Mouse (Mus musculus): ENCODE data around the gene Qsox2.

Gene Qsox2

DNA sequence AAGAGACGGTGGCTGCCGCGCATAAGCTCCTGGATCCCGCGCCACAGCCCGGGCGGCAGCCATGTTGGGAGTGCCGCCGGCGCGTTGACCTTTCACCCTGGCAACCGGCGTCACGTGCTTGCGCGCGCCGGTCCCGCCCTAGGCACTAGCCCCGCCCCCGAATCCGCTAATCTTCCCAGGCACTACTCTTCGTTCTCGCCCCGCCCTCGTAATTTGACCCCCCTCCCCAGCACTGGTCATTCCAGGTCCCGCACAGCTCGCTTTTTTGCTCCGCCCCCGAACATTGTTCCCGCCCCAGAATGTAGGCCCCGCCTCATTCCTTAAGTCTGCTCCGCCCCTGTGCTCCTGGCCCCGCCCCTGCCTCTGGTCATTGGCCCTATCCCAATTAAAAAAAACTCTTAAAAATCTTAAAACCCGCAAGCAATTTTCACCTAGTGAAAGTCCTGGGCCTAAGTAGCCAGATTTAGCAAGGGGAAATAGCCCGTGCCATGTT is at the start of gene Qsox2:
Qsox2 (minus strand) TSS at position 236 of the 493 bp plus-strand sequence.
- DNase-seq, result peak; percentile 97

DNA sequence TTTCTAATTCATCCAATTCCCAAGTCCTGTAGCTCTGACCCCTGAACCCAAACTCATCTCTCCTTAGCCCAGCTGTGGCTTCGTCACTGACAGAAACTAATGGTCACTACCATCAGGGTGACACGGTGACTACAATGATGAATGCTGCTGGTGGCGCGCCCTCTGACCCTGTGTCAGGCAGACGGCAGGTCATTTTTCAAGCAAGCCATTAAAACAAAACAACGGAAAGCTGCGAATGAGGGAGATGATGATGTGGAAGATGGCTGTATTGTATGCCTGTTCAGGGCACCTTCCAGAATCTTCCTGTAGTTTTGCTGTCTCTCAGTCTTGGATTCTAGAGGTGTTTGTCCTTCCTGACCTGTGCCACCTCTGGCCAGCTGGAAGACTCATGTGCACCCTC is 49.1 kb upstream of the Qsox2 start:
- DNase-seq, result no peak

DNA sequence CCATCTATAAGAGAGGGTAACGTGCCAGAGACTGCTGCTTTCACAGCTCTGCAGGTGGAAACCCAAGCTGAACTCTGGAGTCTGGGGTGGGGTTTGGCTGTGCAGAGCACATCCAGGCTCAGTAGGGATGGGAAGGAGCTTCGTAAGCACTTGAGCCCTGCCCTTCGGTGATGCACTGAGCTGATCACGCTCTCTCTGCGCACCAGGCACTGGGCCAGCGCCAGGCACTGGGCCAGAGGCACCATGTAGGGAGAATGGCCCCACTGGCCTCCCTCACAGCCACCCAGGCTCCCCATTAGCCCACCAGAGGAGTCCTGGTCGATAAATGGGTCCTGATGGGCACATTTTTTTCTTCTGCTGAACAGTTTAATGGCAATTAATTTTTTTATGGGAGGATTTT is 48.5 kb upstream of the Qsox2 start:
- DNase-seq, result peak; percentile 24

DNA sequence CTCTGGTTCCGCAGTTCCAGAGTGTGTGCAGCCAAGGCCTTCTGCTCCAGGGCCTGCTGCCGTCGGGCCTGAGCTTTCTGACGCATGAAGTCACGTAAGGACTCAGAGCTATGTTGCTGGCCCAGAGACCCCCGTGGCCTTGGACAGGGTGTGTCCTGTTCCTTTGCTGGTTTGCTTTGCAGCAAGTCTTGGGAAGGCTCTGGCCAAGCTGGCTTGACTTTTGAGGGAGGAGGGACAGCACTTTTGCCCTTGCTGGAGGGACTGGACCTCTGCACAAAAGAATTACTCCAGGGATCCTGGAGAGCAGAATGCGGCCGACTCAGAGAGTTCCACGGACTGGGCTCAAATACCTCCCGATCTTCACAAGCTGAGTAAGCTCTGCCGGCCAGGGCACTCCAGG is 43.3 kb upstream of the Qsox2 start:
- no peak for DNase-seq

DNA sequence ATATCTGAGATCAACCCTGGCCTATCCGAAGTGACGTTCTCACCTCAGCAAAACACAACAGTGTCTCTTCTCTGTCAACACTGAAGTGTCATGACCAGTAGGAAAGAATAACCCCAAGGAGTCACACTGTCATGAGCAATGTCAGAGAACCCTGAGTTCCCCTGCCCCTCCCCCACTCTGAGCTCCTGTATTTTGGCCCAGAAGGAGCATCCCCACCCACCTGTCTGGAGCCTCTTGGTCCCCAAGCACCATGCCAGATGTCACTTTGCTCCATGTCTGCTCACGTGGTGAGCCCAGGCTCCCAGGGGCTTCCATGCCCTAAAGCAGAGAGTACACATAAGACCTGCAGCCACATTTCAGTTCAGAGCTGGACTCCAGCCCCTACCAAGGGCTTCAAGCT is 42.4 kb upstream of the Qsox2 start:
- DNase-seq, result no peak

DNA sequence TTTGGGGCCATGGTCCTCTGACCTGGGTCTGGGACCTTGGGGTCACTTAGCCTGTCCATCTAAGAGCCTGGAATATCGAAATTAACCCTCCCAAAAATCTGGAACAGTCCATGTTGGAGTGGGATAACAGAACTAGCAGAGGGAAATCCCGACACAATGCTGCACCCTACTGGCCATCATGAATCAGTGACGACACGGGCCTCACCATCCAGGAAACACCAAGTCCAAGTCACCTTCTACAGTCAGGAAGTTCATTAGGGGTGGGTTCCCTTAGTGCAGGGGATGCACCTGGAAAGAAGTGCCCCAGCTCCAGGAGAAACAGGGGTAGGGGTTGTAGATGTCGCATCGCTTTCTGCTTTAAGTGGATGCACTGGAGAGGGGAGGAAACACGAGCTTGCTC is 36.3 kb upstream of the Qsox2 start:
- peak; percentile 71 for DNase-seq

DNA sequence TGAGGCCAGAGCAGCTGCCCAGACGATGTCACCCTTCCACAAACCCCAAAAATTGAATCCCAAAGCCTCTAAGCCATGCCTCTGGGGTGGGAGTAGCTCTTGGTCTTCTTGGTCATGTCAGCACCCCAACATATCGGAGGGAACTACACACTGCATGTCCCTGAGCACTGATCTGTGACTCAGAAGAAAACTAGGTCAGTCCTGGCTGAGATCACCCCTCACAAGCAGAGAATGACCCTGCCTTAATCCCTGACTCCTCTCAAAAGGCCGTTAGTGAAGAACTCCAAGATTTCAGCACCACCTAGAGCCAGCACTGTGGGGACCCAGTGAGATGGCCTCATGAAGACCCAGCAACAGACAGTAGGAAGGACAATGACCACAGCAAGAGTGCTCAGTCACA is 30.9 kb upstream of the Qsox2 start:
- no peak for DNase-seq

DNA sequence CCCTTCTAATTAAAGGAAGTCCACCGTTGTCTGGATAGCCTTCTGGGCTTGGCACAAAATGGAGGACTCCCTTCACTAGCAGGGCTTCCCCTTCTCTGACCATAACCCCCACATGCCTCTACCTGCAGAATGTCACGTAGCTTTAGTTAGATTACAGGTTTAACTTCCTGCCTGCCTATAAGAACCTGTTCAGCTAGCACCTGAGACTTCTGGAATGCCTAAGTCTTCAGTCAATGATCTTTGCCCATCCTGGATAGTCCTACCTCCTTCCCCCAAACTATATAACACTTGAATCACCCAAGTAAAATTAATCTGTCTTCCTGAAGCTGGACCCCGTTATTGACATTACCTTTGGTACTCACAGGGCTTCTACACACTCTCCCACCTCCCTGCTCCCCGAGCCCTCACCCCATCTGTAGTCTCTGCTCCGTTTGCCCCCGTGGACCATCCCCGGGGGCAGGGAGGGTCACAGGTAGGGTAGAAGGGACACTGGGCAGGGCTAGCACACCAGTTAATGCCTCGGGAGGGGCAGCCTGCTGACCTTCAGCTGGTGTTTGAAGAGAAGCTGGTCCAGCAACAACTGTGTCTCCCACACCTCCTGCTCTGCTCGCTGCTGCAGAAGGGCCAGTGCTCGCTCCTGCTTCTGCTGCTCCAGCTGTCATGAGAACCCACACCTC is 28.9 kb upstream of the Qsox2 start:
- no peak for DNase-seq

DNA sequence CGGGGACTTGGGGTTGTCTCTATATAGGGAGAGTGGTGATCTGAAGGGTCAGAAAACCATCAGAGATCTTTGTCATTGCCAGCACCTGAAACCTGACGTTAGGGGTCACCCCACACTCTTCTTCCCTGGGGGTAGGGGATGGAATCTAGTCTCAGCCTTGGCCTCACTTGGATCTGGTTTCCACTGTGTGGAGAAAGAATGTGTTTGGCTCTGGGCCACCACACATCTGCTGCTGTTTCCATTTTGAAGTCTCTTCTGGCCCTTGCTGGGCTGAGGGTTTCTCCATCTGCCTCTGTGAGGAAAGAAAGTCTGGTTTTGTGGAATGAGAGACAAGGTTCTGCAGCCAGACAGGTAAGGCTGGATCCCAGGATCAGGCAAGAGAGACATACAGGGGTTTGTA is 27.8 kb upstream of the Qsox2 start:
- peak; percentile 36 for DNase-seq

DNA sequence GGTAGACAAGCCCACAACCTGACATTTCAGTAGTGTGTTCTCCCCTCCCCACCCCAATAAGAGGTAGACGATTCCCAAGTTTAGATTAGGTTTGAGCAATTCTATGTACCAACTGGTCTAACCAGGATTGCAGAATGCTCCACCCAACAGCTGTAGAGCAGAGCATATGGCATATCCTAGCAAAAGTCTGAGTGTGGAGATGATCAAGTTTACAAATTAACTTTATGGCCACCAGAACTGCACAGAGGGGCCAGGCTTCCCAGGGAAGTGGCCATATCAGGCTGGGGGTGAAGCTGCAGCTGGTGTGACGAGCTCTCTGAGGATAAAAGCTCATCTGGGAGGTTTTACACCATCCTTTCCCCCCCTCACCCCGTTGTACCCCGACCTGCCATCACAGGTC is 27.3 kb upstream of the Qsox2 start:
- DNase-seq, result no peak

DNA sequence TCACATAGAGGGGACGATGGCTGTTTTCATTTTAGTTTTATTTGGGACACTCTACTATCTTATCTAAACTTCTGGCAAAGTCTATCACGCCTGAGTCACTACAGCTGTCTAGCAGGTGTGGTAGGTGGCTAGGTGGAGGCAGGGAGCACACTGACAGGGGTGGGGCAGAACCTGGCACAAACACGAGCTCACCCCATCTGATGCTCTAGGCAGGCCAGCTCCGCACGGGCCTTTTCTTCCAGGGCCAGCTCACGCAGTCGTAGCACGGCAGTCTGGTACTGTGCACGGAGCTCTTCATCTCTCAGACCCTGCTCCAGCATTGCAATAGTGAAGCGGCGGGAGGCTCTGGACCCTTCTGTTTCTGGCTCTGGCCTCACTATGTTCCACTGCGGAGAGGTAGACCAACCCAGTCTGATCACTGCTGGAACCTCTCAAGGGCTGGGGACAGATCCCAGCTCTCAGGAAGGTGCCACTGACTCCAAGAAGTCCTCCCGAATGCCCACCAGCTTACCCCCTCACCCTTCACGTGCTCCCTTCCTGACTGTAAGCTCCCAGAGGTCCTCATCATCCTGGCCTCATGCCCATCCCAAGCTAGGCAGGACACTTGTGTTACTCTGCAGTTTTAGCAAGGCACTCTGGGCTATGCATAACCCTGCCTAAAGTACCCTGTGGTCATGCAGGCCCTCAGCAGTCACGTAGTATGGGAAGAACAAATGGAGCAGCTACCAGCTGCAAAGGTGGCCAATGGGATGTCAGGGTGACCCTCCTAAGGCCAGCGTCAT is 20.2 kb upstream of the Qsox2 start:
- DNase-seq, result no peak

DNA sequence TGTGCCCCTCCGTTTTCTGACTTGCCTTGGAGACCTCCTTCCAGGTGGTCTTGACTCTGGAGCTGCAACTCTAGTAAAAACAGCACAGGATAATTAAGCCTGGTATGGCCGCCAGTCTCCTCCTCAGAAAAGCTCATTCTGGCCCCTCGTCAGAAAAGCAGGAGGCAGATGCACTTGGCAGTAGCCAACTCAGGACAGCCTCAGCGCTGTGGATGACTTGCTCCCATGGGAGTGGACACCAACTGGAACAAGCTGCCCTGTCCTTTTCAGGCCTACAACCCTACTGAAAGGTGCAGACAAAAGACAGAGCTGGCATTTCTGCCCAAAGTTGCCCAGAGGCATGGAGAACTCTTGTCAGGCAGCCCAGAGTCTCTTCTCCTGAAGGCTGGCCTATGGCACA is 17.5 kb upstream of the Qsox2 start:
- no peak for DNase-seq

DNA sequence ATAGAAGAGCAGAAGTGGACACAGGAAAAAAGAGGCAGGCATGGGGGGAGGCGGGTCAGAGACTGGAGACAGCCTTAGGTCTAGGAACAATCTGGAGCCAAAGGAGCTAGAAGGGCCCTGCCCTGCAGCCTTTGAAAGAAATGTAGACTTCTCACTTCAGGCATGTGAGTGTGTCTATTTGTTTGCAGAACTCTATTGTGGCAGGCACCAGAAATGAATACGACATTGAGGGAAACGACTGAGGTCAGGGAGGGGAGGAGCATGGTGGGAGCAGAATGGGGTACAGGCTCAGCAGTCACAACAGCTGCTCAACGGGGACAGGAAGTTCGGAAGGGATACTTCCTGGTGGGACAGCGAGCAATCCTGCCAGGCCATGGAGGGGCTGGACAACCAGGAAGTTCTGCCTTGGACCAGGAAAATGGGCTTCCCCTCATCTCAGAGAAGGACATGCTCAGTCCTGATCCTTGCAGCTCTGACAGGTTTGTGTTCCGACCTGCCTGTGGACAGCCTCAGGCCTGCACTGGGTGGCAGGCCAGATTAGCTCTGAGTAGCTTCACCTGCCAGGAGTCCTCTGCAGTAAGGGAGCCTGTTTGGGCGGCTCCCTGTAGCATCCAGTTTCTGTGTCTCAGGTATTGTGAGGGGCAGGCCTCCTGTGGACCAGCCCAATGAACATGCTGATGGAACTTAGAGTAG is 15.3 kb upstream of the Qsox2 start:
- DNase-seq, result no peak

DNA sequence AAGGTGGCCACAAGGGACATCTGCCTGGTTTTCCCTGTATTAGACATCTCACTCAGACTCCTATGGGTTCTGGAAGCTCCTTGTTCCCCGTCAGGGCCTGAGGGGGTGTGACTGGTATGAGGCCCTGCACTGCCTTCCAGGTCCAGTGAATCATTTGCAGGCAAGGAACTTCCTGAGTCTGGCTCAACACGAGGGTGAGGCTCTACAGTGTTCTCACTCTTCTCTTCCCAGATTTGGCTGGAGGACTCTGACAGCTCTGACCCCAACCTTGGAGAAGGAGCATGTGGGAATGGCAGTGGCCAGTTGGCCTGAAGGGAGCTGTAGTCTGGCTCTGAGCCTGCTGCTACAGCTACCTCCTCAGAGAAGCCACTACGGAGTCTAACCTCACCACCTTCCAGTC is 10.2 kb upstream of the Qsox2 start:
- DNase-seq, result no peak

DNA sequence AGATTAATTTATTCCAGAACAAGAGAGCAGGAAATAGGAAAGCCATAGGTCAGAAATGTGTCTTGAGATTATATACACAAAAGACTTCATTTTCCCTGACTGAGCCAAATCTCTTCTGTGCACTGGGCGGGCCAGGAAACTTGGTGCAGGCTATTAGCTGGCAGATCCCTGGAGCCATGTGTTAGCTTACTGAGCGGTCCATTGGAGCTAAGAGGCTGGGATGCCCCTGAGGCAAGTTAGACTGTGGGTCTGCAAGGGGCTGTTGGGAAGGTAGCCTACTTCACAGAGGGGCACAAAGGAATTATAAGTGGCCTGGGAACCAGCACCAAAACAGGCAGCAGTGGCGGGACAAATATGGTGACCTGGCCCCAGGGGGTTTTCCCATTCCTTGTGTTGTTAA is 3.5 kb upstream of the Qsox2 start:
- DNase-seq, result no peak

DNA sequence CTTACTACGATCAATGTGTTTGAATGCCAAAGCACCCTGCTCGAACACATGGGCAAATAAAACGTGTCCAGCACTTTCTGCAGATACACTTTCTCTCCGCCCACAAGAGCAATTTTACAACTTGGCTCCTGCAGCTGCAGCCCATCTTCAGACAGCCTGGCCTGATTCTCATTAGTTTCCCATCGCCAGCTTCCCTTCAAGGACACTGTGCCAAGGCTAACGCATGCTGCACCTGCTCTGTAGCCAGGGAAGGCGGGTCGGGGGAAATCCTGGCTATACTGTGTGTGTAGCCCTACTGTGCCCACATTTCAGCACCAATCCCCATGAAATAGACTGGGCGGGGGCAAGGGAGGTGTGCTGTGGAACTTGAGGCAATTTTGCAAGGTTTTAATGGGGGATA is 3.0 kb upstream of the Qsox2 start:
- DNase-seq, result no peak

DNA sequence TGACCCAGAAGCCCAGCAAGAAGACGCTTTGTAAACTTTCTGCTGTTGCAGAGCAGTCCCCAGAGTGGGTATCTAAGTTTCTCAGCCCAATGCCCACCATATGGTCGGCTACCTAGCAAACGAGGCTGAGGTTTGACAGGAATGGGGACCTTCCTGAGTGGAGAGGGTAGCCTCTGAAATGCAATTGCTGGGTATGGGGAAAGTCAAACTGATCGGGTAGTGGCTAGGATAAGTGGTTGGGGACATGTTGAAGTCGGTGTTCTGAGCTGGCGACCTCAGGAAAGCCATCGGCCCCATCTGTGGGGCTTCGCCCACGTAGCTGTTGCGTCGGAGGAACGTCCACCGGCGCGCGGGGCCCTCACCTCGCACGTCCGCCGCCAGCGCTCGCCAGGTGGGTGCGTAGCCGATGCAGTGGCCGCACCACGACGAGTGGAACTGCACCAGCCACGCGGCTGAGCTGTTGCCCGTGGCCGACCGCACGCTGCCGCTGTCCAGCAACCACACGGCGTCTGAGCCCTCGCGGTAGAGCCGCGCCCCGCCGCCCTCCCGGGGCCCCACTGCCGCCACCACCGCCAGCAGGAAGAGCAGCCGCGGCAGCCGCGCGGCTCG is 540 bp downstream of the Qsox2 start:
- DNase-seq, result no peak

DNA sequence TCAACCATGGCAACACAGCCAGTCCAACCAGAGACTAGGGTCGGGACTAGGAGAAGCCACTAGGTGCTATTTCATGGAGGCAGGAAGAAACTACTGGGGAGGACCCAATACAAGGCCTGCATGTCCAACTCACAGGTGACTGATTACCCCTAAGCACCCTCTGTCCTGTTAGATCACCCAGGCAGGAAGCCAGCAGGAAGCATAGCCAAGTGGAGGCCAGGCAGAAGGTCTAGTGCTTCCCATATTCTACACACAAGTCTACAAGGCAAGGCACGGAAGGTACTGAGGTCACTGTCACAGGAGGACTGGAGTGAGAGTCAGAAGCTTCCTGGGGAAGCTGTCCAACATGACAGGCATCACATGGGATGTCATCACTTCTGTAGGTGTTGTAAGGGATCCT is 2.6 kb downstream of the Qsox2 start:
- DNase-seq, result no peak

DNA sequence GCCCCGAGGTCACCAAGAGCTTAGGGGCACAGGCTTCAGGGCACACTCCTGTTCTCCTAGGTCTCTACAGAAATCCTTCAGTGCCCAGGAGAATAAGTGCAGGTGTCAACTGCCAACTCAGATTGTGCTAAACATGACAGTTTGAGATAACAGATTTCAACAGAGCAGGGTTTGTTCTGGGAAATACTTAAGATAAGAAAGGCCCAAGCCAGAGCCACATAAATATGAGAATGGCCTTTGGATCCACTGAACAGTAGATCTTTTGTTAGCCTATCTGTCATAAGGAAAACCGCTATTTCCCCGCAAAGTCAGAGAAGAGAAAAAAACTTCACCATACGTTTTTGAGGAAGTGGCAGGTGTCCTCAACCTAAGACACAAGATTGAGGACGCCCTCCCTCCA is 3.1 kb downstream of the Qsox2 start:
- no peak for DNase-seq

DNA sequence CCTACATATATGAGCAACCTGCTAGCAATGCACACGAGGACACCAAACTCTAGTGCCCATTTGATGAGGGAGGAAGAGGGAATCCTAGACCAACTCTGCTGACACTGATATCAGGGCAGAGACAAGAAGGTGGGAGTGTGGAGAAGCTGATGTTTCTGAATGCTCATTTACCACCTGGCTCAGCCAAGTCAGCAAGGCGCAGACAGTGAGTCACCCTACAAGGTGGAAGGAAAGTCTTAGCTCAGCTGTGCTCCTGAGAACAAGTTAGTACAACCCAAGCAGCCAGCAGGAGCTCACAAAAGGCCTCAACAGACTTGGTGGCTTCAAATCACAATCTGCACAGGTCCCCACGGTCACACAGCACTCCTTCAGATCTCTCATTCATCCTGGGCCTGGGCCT is 6.0 kb downstream of the Qsox2 start:
- DNase-seq, result no peak

DNA sequence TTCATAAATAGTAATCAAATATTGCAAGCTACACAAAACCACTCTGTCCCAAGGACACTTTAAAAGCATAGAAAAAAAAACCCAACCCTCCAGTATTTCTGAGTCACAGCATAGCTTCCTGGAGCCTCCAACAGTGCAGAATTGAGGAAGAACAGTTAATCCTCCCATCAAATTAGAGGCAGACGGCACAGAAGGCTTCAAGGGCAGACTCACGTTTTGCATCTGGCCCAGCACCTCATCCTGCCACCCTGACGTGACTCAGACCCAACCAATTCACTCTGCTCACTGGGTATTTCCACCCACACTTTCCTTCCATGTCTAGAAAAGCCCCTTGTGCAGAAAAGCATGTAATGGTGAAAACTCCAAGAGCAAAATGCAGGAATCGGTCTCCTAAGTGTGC is 7.1 kb downstream of the Qsox2 start:
- DNase-seq, result no peak

DNA sequence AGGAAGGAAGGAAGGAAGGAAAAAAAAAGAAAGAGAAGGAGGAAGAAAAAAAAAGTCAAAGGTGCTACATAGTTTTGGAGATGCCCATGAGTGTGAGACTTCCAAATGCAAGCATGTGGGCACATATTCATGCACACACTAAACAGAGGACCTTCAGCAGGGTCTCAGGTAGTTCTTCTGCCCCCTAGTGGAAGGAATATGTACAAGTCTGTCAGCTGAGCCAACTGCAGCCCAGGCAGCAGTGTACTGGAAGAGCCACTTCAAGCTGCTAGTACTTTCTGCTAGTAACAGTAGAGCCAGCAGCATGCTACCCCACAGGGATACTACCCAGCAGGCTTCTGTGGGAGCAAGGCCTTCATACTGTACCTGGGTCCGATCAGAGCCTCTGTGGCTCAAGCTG is 9.5 kb downstream of the Qsox2 start:
- peak; percentile 64 for DNase-seq

DNA sequence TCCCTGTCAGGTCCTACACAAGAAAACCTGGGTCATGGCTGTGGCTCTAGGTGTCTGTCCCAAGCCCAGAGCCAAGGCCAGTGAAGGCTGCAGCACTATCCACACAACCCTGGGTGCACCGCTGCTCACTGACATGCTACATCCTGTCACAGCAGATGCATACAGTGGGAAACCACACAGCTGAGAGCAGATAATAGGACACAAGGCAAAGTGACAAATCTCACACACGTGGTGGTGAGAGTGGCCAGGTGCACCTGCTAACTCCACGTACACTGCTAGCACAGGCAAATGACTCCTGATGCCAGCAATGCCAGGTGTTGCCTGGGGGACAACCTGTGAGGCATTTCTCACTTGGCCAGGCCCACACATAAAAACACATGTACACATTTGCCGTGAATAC is 12.1 kb downstream of the Qsox2 start:
- DNase-seq, result no peak

DNA sequence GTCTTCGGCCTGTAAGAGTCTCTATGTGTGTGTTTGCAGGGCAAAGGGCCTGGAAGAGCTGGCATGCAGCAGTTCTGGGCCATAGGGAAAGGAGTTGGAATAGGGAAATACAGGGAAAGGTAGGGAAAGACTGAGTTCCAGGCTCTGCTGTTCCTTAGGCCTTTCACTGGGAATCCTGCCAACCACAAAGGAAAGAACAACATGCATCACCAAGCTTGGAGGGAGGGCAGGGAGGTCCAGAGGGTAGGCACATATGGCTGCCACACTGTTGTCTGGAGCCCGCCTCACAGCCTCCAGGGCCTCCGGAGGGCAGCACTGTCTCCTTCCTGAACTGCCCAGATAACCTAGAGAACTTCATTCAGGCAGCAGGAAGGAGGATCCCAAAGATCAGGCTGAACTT is 13.4 kb downstream of the Qsox2 start:
- no peak for DNase-seq
